Mouse (Mus musculus): ENCODE results near the gene Dnlz. TPM values are rescaled to one million over a fixed set of nuclear protein-coding genes. Genes with fewer than 3 reads are reported as not detected.
A peak's percentile ranks its signal among the peaks of the same experiment; 100 is the strongest.

The Dnlz gene
- polyA plus RNA-seq, 1 experiment: 6.2 TPM

GRCm38 (mm10) chr2:26305555-26305954, 46.4 kb downstream of the Dnlz start:
- TF ChIP-seq POLR2A (IDR thresholded peaks at IDR 0.05; ENCODE audit: control insufficient read depth, low read depth, low read length): no peak
- no peak for TF ChIP-seq CTCF (IDR thresholded peaks at IDR 0.05; ENCODE audit: control insufficient read depth, insufficient read depth, insufficient replicate concordance, low read depth, low read length)
- no peak overlapping the region for H3K27ac ChIP-seq (ENCODE audit: control insufficient read depth, insufficient read depth, low read depth, low read length)
- H3K4me3 ChIP-seq (ENCODE audit: control insufficient read depth, low read depth, low read length): no peak overlapping the region
- no peaks in the 10 kb centered on the region for H3K4me1 ChIP-seq (ENCODE audit: control insufficient read depth, insufficient read depth, low read length)
- H3K27me3 ChIP-seq (ENCODE audit: control insufficient read depth, insufficient read depth, low read length): no peaks in the 10 kb centered on the region
- H3K36me3 ChIP-seq (ENCODE audit: control insufficient read depth, insufficient read depth, low read length): no peaks in the 10 kb centered on the region

- Histone ChIP-seq H3K27me3 (ENCODE audit: control insufficient read depth, insufficient read depth, low read length) (no peaks in the 10 kb centered on the region), H3K36me3 (ENCODE audit: control insufficient read depth, insufficient read depth, low read length) (no peaks in the 10 kb centered on the region), H3K27ac (ENCODE audit: control insufficient read depth, insufficient read depth, low read depth, low read length) (no peak overlapping the region), H3K4me3 (ENCODE audit: control insufficient read depth, low read depth, low read length) (no peak overlapping the region), H3K4me1 (ENCODE audit: control insufficient read depth, insufficient read depth, low read length) (peaks cover 2% of the 10 kb centered on the region; the same call in 1 of the 2 replicates)
- TF ChIP-seq CTCF (IDR thresholded peaks at IDR 0.05; ENCODE audit: control insufficient read depth, insufficient read depth, insufficient replicate concordance, low read depth, low read length) (no peak), POLR2A (IDR thresholded peaks at IDR 0.05; ENCODE audit: control insufficient read depth, low read depth, low read length) (no peak)
Measured at GRCm38 (mm10) chr2:26304711-26305110, 47.2 kb downstream of the Dnlz start.

- no peak overlapping the region for H3K4me3 ChIP-seq (ENCODE audit: control insufficient read depth, low read depth, low read length)
- H3K27ac ChIP-seq (ENCODE audit: control insufficient read depth, insufficient read depth, low read depth, low read length): no peak overlapping the region
- peaks cover 2% of the 10 kb centered on the region; the same call in 1 of the 2 replicates for H3K4me1 ChIP-seq (ENCODE audit: control insufficient read depth, insufficient read depth, low read length)
- no peaks in the 10 kb centered on the region for H3K36me3 ChIP-seq (ENCODE audit: control insufficient read depth, insufficient read depth, low read length)
- no peaks in the 10 kb centered on the region for H3K27me3 ChIP-seq (ENCODE audit: control insufficient read depth, insufficient read depth, low read length)
- TF ChIP-seq POLR2A (IDR thresholded peaks at IDR 0.05; ENCODE audit: control insufficient read depth, low read depth, low read length) (no peak), CTCF (IDR thresholded peaks at IDR 0.05; ENCODE audit: control insufficient read depth, insufficient read depth, insufficient replicate concordance, low read depth, low read length) (no peak)
Measured at GRCm38 (mm10) chr2:26302005-26302503, 49.9 kb downstream of the Dnlz start.

GRCm38 (mm10) chr2:26300808-26301174, 51.1 kb downstream of the Dnlz start:
- no peak for TF ChIP-seq POLR2A (IDR thresholded peaks at IDR 0.05; ENCODE audit: control insufficient read depth, low read depth, low read length)
- peak; percentile 77; the same call in 1 of the 2 replicates for TF ChIP-seq CTCF (IDR thresholded peaks at IDR 0.05; ENCODE audit: control insufficient read depth, insufficient read depth, insufficient replicate concordance, low read depth, low read length)
- H3K27ac ChIP-seq (ENCODE audit: control insufficient read depth, insufficient read depth, low read depth, low read length): no peak overlapping the region
- H3K4me1 ChIP-seq (ENCODE audit: control insufficient read depth, insufficient read depth, low read length): peaks cover 2% of the 10 kb centered on the region; the same call in 1 of the 2 replicates
- H3K4me3 ChIP-seq (ENCODE audit: control insufficient read depth, low read depth, low read length): no peak overlapping the region
- no peaks in the 10 kb centered on the region for H3K27me3 ChIP-seq (ENCODE audit: control insufficient read depth, insufficient read depth, low read length)
- H3K36me3 ChIP-seq (ENCODE audit: control insufficient read depth, insufficient read depth, low read length): no peaks in the 10 kb centered on the region

- Histone ChIP-seq H3K4me1 (ENCODE audit: control insufficient read depth, insufficient read depth, low read length) (peaks cover 2% of the 10 kb centered on the region; the same call in 1 of the 2 replicates), H3K36me3 (ENCODE audit: control insufficient read depth, insufficient read depth, low read length) (no peaks in the 10 kb centered on the region), H3K27me3 (ENCODE audit: control insufficient read depth, insufficient read depth, low read length) (no peaks in the 10 kb centered on the region), H3K27ac (ENCODE audit: control insufficient read depth, insufficient read depth, low read depth, low read length) (no peak overlapping the region), H3K4me3 (ENCODE audit: control insufficient read depth, low read depth, low read length) (no peak overlapping the region)
- TF ChIP-seq POLR2A (IDR thresholded peaks at IDR 0.05; ENCODE audit: control insufficient read depth, low read depth, low read length): no peak
- TF ChIP-seq CTCF (IDR thresholded peaks at IDR 0.05; ENCODE audit: control insufficient read depth, insufficient read depth, insufficient replicate concordance, low read depth, low read length): no peak
Measured at GRCm38 (mm10) chr2:26300161-26300807, 51.6 kb downstream of the Dnlz start.

GRCm38 (mm10) chr2:26299336-26299735, 52.6 kb downstream of the Dnlz start:
- peaks cover 2% of the 10 kb centered on the region; the same call in 1 of the 2 replicates for H3K4me1 ChIP-seq (ENCODE audit: control insufficient read depth, insufficient read depth, low read length)
- H3K4me3 ChIP-seq (ENCODE audit: control insufficient read depth, low read depth, low read length): no peak overlapping the region
- H3K27ac ChIP-seq (ENCODE audit: control insufficient read depth, insufficient read depth, low read depth, low read length): no peak overlapping the region
- TF ChIP-seq CTCF (IDR thresholded peaks at IDR 0.05; ENCODE audit: control insufficient read depth, insufficient read depth, insufficient replicate concordance, low read depth, low read length) (no peak), POLR2A (IDR thresholded peaks at IDR 0.05; ENCODE audit: control insufficient read depth, low read depth, low read length) (no peak)
- H3K36me3 ChIP-seq (ENCODE audit: control insufficient read depth, insufficient read depth, low read length): no peaks in the 10 kb centered on the region
- H3K27me3 ChIP-seq (ENCODE audit: control insufficient read depth, insufficient read depth, low read length): no peaks in the 10 kb centered on the region

GRCm38 (mm10) chr2:26298856-26299230, 53.1 kb downstream of the Dnlz start:
- TF ChIP-seq CTCF (IDR thresholded peaks at IDR 0.05; ENCODE audit: control insufficient read depth, insufficient read depth, insufficient replicate concordance, low read depth, low read length) (no peak), POLR2A (IDR thresholded peaks at IDR 0.05; ENCODE audit: control insufficient read depth, low read depth, low read length) (no peak)
- no peak overlapping the region for H3K4me3 ChIP-seq (ENCODE audit: control insufficient read depth, low read depth, low read length)
- peaks cover 2% of the 10 kb centered on the region; the same call in 1 of the 2 replicates for H3K4me1 ChIP-seq (ENCODE audit: control insufficient read depth, insufficient read depth, low read length)

More at GRCm38 (mm10) chr2:26298856-26299230, 53.1 kb downstream of the Dnlz start:
- no peaks in the 10 kb centered on the region for H3K36me3 ChIP-seq (ENCODE audit: control insufficient read depth, insufficient read depth, low read length)
- H3K27me3 ChIP-seq (ENCODE audit: control insufficient read depth, insufficient read depth, low read length): no peaks in the 10 kb centered on the region
- H3K27ac ChIP-seq (ENCODE audit: control insufficient read depth, insufficient read depth, low read depth, low read length): no peak overlapping the region
